Mouse (Mus musculus) embryonic facial prominence, embryonic 12.5 days (tissue): ENCODE data around the gene Smcr8. TPM values are rescaled to one million over a fixed set of nuclear protein-coding genes. Genes with fewer than 3 reads are reported as not detected.
"Not testable (repeated sequence)": the region's sequence is repeated elsewhere in the genome, so short reads cannot be mapped to it uniquely, and the experiment has no call there.

ENCODE experiments used
- ATAC-seq: fragments of 200-750 bp; cut with Nextera tagmentation; 2 replicates; pipeline ENCODE4 v1.8.0; 2017; ENCODE audit not compliant: insufficient number of reproducible peaks, insufficient read depth, low FRiP score, low TSS enrichment
- H3K27ac ChIP-seq: fragments of 300-500 bp; sonication (generic); 2 replicates; pipeline ENCODE4 v1.5.1; 2016; ENCODE audit warnings: mild to moderate bottlenecking
- H3K27me3 ChIP-seq: fragments of 300-500 bp; sonication (generic); 2 replicates; pipeline ENCODE4 v1.6.1; 2016; ENCODE audit warnings: mild to moderate bottlenecking, moderate library complexity
- H3K36me3 ChIP-seq: fragments of 300-500 bp; sonication (generic); 2 replicates; pipeline ENCODE4 v1.6.1; 2016; ENCODE audit warnings: mild to moderate bottlenecking
- H3K4me1 ChIP-seq: fragments of 300-500 bp; sonication (generic); 2 replicates; pipeline ENCODE4 v1.6.1; 2016
- H3K4me2 ChIP-seq: fragments of 300-500 bp; sonication (generic); replicated peaks from 2 replicates; pipeline ENCODE4 v1.6.1; 2016; ENCODE audit warnings: mild to moderate bottlenecking, moderate library complexity
- H3K4me3 ChIP-seq: fragments of 300-500 bp; sonication (generic); 2 replicates; pipeline ENCODE4 v1.5.1; 2016; ENCODE audit warnings: mild to moderate bottlenecking
- H3K9ac ChIP-seq: fragments of 300-500 bp; sonication (generic); 2 replicates; pipeline ENCODE4 v1.6.1; 2016; ENCODE audit warnings: mild to moderate bottlenecking, moderate library complexity
- H3K9me3 ChIP-seq: fragments of 300-500 bp; sonication (generic); 2 replicates; pipeline ENCODE4 v1.6.1; 2016; ENCODE audit warnings: mild to moderate bottlenecking, moderate library complexity
- WGBS: fragments of 180-500 bp; shearing (Covaris S2); methylation state at CpG from one replicate; pipeline ENCODE4 v1.1.7; 2016; 5-methylcytosine and 5-hydroxymethylcytosine counted together
- polyA plus RNA-seq: library from polyadenylated mRNA; unstranded; fragments of >200 nt; fragmentation: Nextera tagmentation; extraction: Ambion mirVana; gene quantifications from 2 replicates; pipeline ENCODE4 v1.2.1, GENCODE M21; 2016

Smcr8 gene
- polyA plus RNA-seq, 1 experiment from 2014 or later, result 8.0 TPM

- WGBS, result 71% methylated on average over 1 of the region's 1 CpGs
- ATAC-seq, result no peak
- Histone ChIP-seq H3K27me3 (no peaks in the 10 kb centered on the region), H3K36me3 (peaks cover 80% of the 10 kb centered on the region), H3K9me3 (no peaks in the 10 kb centered on the region), H3K27ac (no peak overlapping the region), H3K9ac (no peak overlapping the region), H3K4me3 (no peak overlapping the region), H3K4me1 (no peaks in the 10 kb centered on the region), H3K4me2 (no peak overlapping the region)
Measured at GRCm38 (mm10) chr11:60787595-60787994, 10.3 kb downstream of the Smcr8 start.

GRCm38 (mm10) chr11:60790472-60790871 is 13.1 kb downstream of the Smcr8 start:
- 51% methylated on average over 2 of the region's 2 CpGs for WGBS
- Histone ChIP-seq H3K9ac (no peak overlapping the region), H3K4me3 (no peak overlapping the region), H3K36me3 (peaks cover 76% of the 10 kb centered on the region), H3K4me2 (no peak overlapping the region), H3K27me3 (no peaks in the 10 kb centered on the region), H3K4me1 (no peaks in the 10 kb centered on the region), H3K27ac (no peak overlapping the region), H3K9me3 (no peaks in the 10 kb centered on the region)
- ATAC-seq, result no peak

GRCm38 (mm10) chr11:60796342-60796741 is 19.0 kb downstream of the Smcr8 start:
- Histone ChIP-seq H3K36me3 (peaks cover 65% of the 10 kb centered on the region), H3K4me1 (no peaks in the 10 kb centered on the region), H3K9me3 (no peaks in the 10 kb centered on the region), H3K27me3 (no peaks in the 10 kb centered on the region), H3K4me3 (no peak overlapping the region), H3K27ac (no peak overlapping the region), H3K9ac (no peak overlapping the region), H3K4me2 (no peak overlapping the region)
- WGBS, result 90% methylated on average over 11 of the region's 11 CpGs
- ATAC-seq, result no peak

- Histone ChIP-seq H3K36me3 (peaks cover 44% of the 10 kb centered on the region), H3K9ac (no peak overlapping the region), H3K27ac (no peak overlapping the region), H3K4me1 (no peaks in the 10 kb centered on the region), H3K9me3 (no peaks in the 10 kb centered on the region), H3K4me2 (no peak overlapping the region), H3K27me3 (no peaks in the 10 kb centered on the region), H3K4me3 (no peak overlapping the region)
- WGBS, result 87% methylated on average over 4 of the region's 4 CpGs
- no peak for ATAC-seq
Measured at GRCm38 (mm10) chr11:60799977-60800376, 22.7 kb downstream of the Smcr8 start.

GRCm38 (mm10) chr11:60800892-60801291 is 23.6 kb downstream of the Smcr8 start:
- 83% methylated on average over 1 of the region's 1 CpGs for WGBS
- Histone ChIP-seq H3K4me1 (no peaks in the 10 kb centered on the region), H3K9ac (no peak overlapping the region), H3K9me3 (no peaks in the 10 kb centered on the region), H3K4me3 (no peak overlapping the region), H3K36me3 (peaks cover 42% of the 10 kb centered on the region), H3K27ac (no peak overlapping the region), H3K4me2 (no peak overlapping the region), H3K27me3 (no peaks in the 10 kb centered on the region)
- ATAC-seq, result no peak

GRCm38 (mm10) chr11:60808286-60809070 is 31.2 kb downstream of the Smcr8 start:
- WGBS, result 81% methylated on average over 4 of the region's 4 CpGs
- no peaks in the 10 kb centered on the region for H3K36me3 ChIP-seq
- no peak overlapping the region for H3K4me3 ChIP-seq
- no peak for ATAC-seq
- H3K4me1 ChIP-seq, result peaks cover 11% of the 10 kb centered on the region
- no peak overlapping the region for H3K9ac ChIP-seq
- no peaks in the 10 kb centered on the region for H3K9me3 ChIP-seq
- no peak overlapping the region for H3K4me2 ChIP-seq
- H3K27me3 ChIP-seq, result no peaks in the 10 kb centered on the region
- H3K27ac ChIP-seq, result no peak overlapping the region

GRCm38 (mm10) chr11:60809546-60809945 is 32.2 kb downstream of the Smcr8 start:
- Histone ChIP-seq H3K4me3 (peak overlapping the region; percentile 50; the same call in 1 of the 2 replicates), H3K27ac (no peak overlapping the region), H3K4me1 (peaks cover 11% of the 10 kb centered on the region), H3K4me2 (peak overlapping the region; percentile 76), H3K27me3 (no peaks in the 10 kb centered on the region), H3K9me3 (no peaks in the 10 kb centered on the region), H3K36me3 (no peaks in the 10 kb centered on the region), H3K9ac (peak overlapping the region; percentile 49; the same call in 1 of the 2 replicates)
- 48% methylated on average over 1 of the region's 1 CpGs for WGBS
- no peak for ATAC-seq

GRCm38 (mm10) chr11:60810046-60810965 is 33.0 kb downstream of the Smcr8 start:
- ATAC-seq, result no peak
- Histone ChIP-seq H3K36me3 (no peaks in the 10 kb centered on the region), H3K4me1 (peaks cover 11% of the 10 kb centered on the region), H3K4me2 (peak overlapping the region; percentile 76), H3K9me3 (no peaks in the 10 kb centered on the region), H3K4me3 (peak overlapping the region; percentile 50), H3K9ac (peak overlapping the region; percentile 49), H3K27me3 (no peaks in the 10 kb centered on the region), H3K27ac (no peak overlapping the region)
- WGBS, result 11% methylated on average over 14 of the region's 14 CpGs

- Histone ChIP-seq H3K36me3 (no peaks in the 10 kb centered on the region), H3K9me3 (no peaks in the 10 kb centered on the region), H3K4me1 (peaks cover 11% of the 10 kb centered on the region), H3K27me3 (no peaks in the 10 kb centered on the region), H3K4me2 (peak overlapping the region; percentile 76), H3K4me3 (peak overlapping the region; percentile 50), H3K9ac (peak overlapping the region; percentile 49), H3K27ac (no peak overlapping the region)
- peak; percentile 97 for ATAC-seq
- WGBS, result under 1% methylated on average over 29 of the region's 29 CpGs
Measured at GRCm38 (mm10) chr11:60811054-60811460, 33.7 kb downstream of the Smcr8 start.

- H3K9me3 ChIP-seq, H3K36me3 ChIP-seq, ATAC-seq, H3K27me3 ChIP-seq, H3K27ac ChIP-seq: not testable (repeated sequence)
- H3K4me2 ChIP-seq, result peak within 1 kb of the TSS; percentile 76
- H3K4me1 ChIP-seq, result peaks cover 11% of the 10 kb centered on the region
- peak within 1 kb of the TSS; percentile 50 for H3K4me3 ChIP-seq
- peak within 1 kb of the TSS; percentile 49 for H3K9ac ChIP-seq
- WGBS, result 31% methylated on average over 6 of the region's 6 CpGs
Measured at GRCm38 (mm10) chr11:60811618-60812017, 34.3 kb downstream of the Smcr8 start, which contains the start of gene Shmt1. Gene Shmt1 (minus strand): TSS chr11:60811718.

GRCm38 (mm10) chr11:60816398-60816797 is 39.1 kb downstream of the Smcr8 start:
- Histone ChIP-seq H3K4me2 (no peak overlapping the region), H3K9ac (no peak overlapping the region), H3K4me3 (no peak overlapping the region), H3K4me1 (no peaks in the 10 kb centered on the region), H3K27me3 (no peaks in the 10 kb centered on the region), H3K27ac (no peak overlapping the region), H3K9me3 (no peaks in the 10 kb centered on the region), H3K36me3 (no peaks in the 10 kb centered on the region)
- no peak for ATAC-seq
- WGBS, result 69% methylated on average over 5 of the region's 5 CpGs
